Mouse (Mus musculus): ENCODE measurements around the gene Cxadr. TPM values are rescaled to one million over a fixed set of nuclear protein-coding genes. Genes with fewer than 3 reads are reported as not detected.
A peak's percentile ranks its signal among the peaks of the same experiment; 100 is the strongest.

Gene Cxadr
- polyA plus RNA-seq (2015; fragmentation: Nextera tagmentation; extraction: Ambion mirVana), result 25.8 and 28.5 TPM in 2 replicates

GRCm38 (mm10) chr16:78301183-78301830 is at the start of gene Cxadr:
Gene Cxadr, plus strand, starts transcription at chr16:78301489.
- H3K4me3 ChIP-seq (ENCODE audit: low read length), result peak within 1 kb of the TSS; percentile 62
- no peaks in the 10 kb centered on the region for H3K27me3 ChIP-seq (ENCODE audit: control insufficient read depth, insufficient read depth, low read length)
- WGBS, result under 1% methylated on average over 33 of the region's 34 CpGs
- peak; percentile 87 for ATAC-seq (replicated peaks; ENCODE audit: extremely low read depth, insufficient read depth, low FRiP score)
- H3K4me2 ChIP-seq (ENCODE audit: low read depth, low read length), result peak within 1 kb of the TSS; percentile 68
- no peaks in the 10 kb centered on the region for H3K36me3 ChIP-seq (ENCODE audit: control insufficient read depth, insufficient read depth)
- peaks cover 6% of the 10 kb centered on the region; the same call in 1 of the 2 replicates for H3K4me1 ChIP-seq (ENCODE audit: control insufficient read depth, insufficient read depth, low read length)
- H3K9me3 ChIP-seq (replicated peaks; ENCODE audit: control insufficient read depth, low read length), result no peaks in the 10 kb centered on the region
- peak within 1 kb of the TSS; percentile 82 for H3K27ac ChIP-seq (ENCODE audit: low read length)
- H3K9ac ChIP-seq (ENCODE audit: low read length), result peak within 1 kb of the TSS; percentile 74

- H3K4me3 ChIP-seq (ENCODE audit: low read length), result no peak overlapping the region
- H3K9me3 ChIP-seq (replicated peaks; ENCODE audit: control insufficient read depth, low read length), result no peaks in the 10 kb centered on the region
- peaks cover 18% of the 10 kb centered on the region for H3K4me1 ChIP-seq (ENCODE audit: control insufficient read depth, insufficient read depth, low read length)
- no peaks in the 10 kb centered on the region for H3K27me3 ChIP-seq (ENCODE audit: control insufficient read depth, insufficient read depth, low read length)
- peak; percentile 91 for ATAC-seq (replicated peaks; ENCODE audit: extremely low read depth, insufficient read depth, low FRiP score)
- no peaks in the 10 kb centered on the region for H3K36me3 ChIP-seq (ENCODE audit: control insufficient read depth, insufficient read depth)
- peak overlapping the region; percentile 21; the same call in 1 of the 2 replicates for H3K4me2 ChIP-seq (ENCODE audit: low read depth, low read length)
- 21% methylated on average over 4 of the region's 4 CpGs for WGBS
- no peak overlapping the region for H3K9ac ChIP-seq (ENCODE audit: low read length)
- peak overlapping the region; percentile 79 for H3K27ac ChIP-seq (ENCODE audit: low read length)
Observed at GRCm38 (mm10) chr16:78258989-78259388, 42.3 kb upstream of the Cxadr start.

GRCm38 (mm10) chr16:78260070-78260879 is 41.0 kb upstream of the Cxadr start:
- no peaks in the 10 kb centered on the region for H3K9me3 ChIP-seq (replicated peaks; ENCODE audit: control insufficient read depth, low read length)
- H3K4me3 ChIP-seq (ENCODE audit: low read length), result no peak overlapping the region
- no peaks in the 10 kb centered on the region for H3K27me3 ChIP-seq (ENCODE audit: control insufficient read depth, insufficient read depth, low read length)
- peaks cover 23% of the 10 kb centered on the region for H3K4me1 ChIP-seq (ENCODE audit: control insufficient read depth, insufficient read depth, low read length)
- WGBS, result 68% methylated on average over 10 of the region's 10 CpGs
- no peak overlapping the region for H3K9ac ChIP-seq (ENCODE audit: low read length)
- H3K27ac ChIP-seq (ENCODE audit: low read length), result no peak overlapping the region
- no peak for ATAC-seq (replicated peaks; ENCODE audit: extremely low read depth, insufficient read depth, low FRiP score)
- no peaks in the 10 kb centered on the region for H3K36me3 ChIP-seq (ENCODE audit: control insufficient read depth, insufficient read depth)
- H3K4me2 ChIP-seq (ENCODE audit: low read depth, low read length), result no peak overlapping the region

GRCm38 (mm10) chr16:78261520-78261919 is 39.8 kb upstream of the Cxadr start:
- no peak for ATAC-seq (replicated peaks; ENCODE audit: extremely low read depth, insufficient read depth, low FRiP score)
- no peaks in the 10 kb centered on the region for H3K36me3 ChIP-seq (ENCODE audit: control insufficient read depth, insufficient read depth)

GRCm38 (mm10) chr16:78264442-78265150 is 36.7 kb upstream of the Cxadr start:
- Histone ChIP-seq H3K4me1 (ENCODE audit: control insufficient read depth, insufficient read depth, low read length) (peaks cover 19% of the 10 kb centered on the region), H3K36me3 (ENCODE audit: control insufficient read depth, insufficient read depth) (no peaks in the 10 kb centered on the region), H3K27ac (ENCODE audit: low read length) (peak overlapping the region; percentile 90), H3K4me2 (ENCODE audit: low read depth, low read length) (peak overlapping the region; percentile 80), H3K27me3 (ENCODE audit: control insufficient read depth, insufficient read depth, low read length) (no peaks in the 10 kb centered on the region), H3K4me3 (ENCODE audit: low read length) (peak overlapping the region; percentile 60), H3K9me3 (replicated peaks; ENCODE audit: control insufficient read depth, low read length) (no peaks in the 10 kb centered on the region), H3K9ac (ENCODE audit: low read length) (peak overlapping the region; percentile 81)
- ATAC-seq (replicated peaks; ENCODE audit: extremely low read depth, insufficient read depth, low FRiP score), result no peak
- 19% methylated on average over 16 of the region's 16 CpGs for WGBS

More at GRCm38 (mm10) chr16:78261520-78261919, 39.8 kb upstream of the Cxadr start:
- no peak overlapping the region for H3K4me3 ChIP-seq (ENCODE audit: low read length)
- H3K9me3 ChIP-seq (replicated peaks; ENCODE audit: control insufficient read depth, low read length), result no peaks in the 10 kb centered on the region
- H3K9ac ChIP-seq (ENCODE audit: low read length), result no peak overlapping the region
- no peaks in the 10 kb centered on the region for H3K27me3 ChIP-seq (ENCODE audit: control insufficient read depth, insufficient read depth, low read length)
- no peak overlapping the region for H3K4me2 ChIP-seq (ENCODE audit: low read depth, low read length)
- peaks cover 29% of the 10 kb centered on the region for H3K4me1 ChIP-seq (ENCODE audit: control insufficient read depth, insufficient read depth, low read length)
- no peak overlapping the region for H3K27ac ChIP-seq (ENCODE audit: low read length)
- WGBS, result 69% methylated on average over 3 of the region's 3 CpGs

GRCm38 (mm10) chr16:78265151-78265590 is 36.1 kb upstream of the Cxadr start:
- no peaks in the 10 kb centered on the region for H3K36me3 ChIP-seq (ENCODE audit: control insufficient read depth, insufficient read depth)
- ATAC-seq (replicated peaks; ENCODE audit: extremely low read depth, insufficient read depth, low FRiP score), result peak; percentile 84
- WGBS, result 1% methylated on average over 7 of the region's 7 CpGs
- H3K9me3 ChIP-seq (replicated peaks; ENCODE audit: control insufficient read depth, low read length), result no peaks in the 10 kb centered on the region
- H3K4me1 ChIP-seq (ENCODE audit: control insufficient read depth, insufficient read depth, low read length), result peaks cover 15% of the 10 kb centered on the region
- peak overlapping the region; percentile 90 for H3K27ac ChIP-seq (ENCODE audit: low read length)
- no peaks in the 10 kb centered on the region for H3K27me3 ChIP-seq (ENCODE audit: control insufficient read depth, insufficient read depth, low read length)
- H3K9ac ChIP-seq (ENCODE audit: low read length), result peak overlapping the region; percentile 81
- peak overlapping the region; percentile 60 for H3K4me3 ChIP-seq (ENCODE audit: low read length)
- H3K4me2 ChIP-seq (ENCODE audit: low read depth, low read length), result peak overlapping the region; percentile 80

GRCm38 (mm10) chr16:78265826-78266225 is 35.5 kb upstream of the Cxadr start:
- 34% methylated on average over 11 of the region's 11 CpGs for WGBS
- Histone ChIP-seq H3K9ac (ENCODE audit: low read length) (no peak overlapping the region), H3K4me1 (ENCODE audit: control insufficient read depth, insufficient read depth, low read length) (peaks cover 12% of the 10 kb centered on the region), H3K36me3 (ENCODE audit: control insufficient read depth, insufficient read depth) (no peaks in the 10 kb centered on the region), H3K27me3 (ENCODE audit: control insufficient read depth, insufficient read depth, low read length) (no peaks in the 10 kb centered on the region), H3K9me3 (replicated peaks; ENCODE audit: control insufficient read depth, low read length) (no peaks in the 10 kb centered on the region), H3K4me2 (ENCODE audit: low read depth, low read length) (peak overlapping the region; percentile 80), H3K27ac (ENCODE audit: low read length) (peak overlapping the region; percentile 90), H3K4me3 (ENCODE audit: low read length) (no peak overlapping the region)
- ATAC-seq (replicated peaks; ENCODE audit: extremely low read depth, insufficient read depth, low FRiP score), result no peak

- Histone ChIP-seq H3K9me3 (replicated peaks; ENCODE audit: control insufficient read depth, low read length) (no peaks in the 10 kb centered on the region), H3K27me3 (ENCODE audit: control insufficient read depth, insufficient read depth, low read length) (no peaks in the 10 kb centered on the region), H3K36me3 (ENCODE audit: control insufficient read depth, insufficient read depth) (no peaks in the 10 kb centered on the region), H3K9ac (ENCODE audit: low read length) (no peak overlapping the region), H3K27ac (ENCODE audit: low read length) (no peak overlapping the region), H3K4me3 (ENCODE audit: low read length) (no peak overlapping the region), H3K4me1 (ENCODE audit: control insufficient read depth, insufficient read depth, low read length) (peaks cover 12% of the 10 kb centered on the region), H3K4me2 (ENCODE audit: low read depth, low read length) (no peak overlapping the region)
- no peak for ATAC-seq (replicated peaks; ENCODE audit: extremely low read depth, insufficient read depth, low FRiP score)
Observed at GRCm38 (mm10) chr16:78267453-78267852, 33.8 kb upstream of the Cxadr start.
